Mouse (Mus musculus) G1E-ER4 (cell line): ENCODE results near the gene Efhd2. TPM values are rescaled to one million over a fixed set of nuclear protein-coding genes. Genes with fewer than 3 reads are reported as not detected.

Experiments
- GATA1 ChIP-seq: IDR thresholded peaks from one replicate; pipeline ENCODE4 v1.8.0; 2012; ENCODE audit warnings: low read length, inconsistent platforms
- polyA plus RNA-seq: library from polyadenylated mRNA; stranded (reverse); fragments of >175 nt; gene quantifications from 2 replicates; pipeline ENCODE4 v1.2.3, GENCODE M21; 2012

The Efhd2 gene
- polyA plus RNA-seq, 1 experiment = 72.2 TPM

DNA sequence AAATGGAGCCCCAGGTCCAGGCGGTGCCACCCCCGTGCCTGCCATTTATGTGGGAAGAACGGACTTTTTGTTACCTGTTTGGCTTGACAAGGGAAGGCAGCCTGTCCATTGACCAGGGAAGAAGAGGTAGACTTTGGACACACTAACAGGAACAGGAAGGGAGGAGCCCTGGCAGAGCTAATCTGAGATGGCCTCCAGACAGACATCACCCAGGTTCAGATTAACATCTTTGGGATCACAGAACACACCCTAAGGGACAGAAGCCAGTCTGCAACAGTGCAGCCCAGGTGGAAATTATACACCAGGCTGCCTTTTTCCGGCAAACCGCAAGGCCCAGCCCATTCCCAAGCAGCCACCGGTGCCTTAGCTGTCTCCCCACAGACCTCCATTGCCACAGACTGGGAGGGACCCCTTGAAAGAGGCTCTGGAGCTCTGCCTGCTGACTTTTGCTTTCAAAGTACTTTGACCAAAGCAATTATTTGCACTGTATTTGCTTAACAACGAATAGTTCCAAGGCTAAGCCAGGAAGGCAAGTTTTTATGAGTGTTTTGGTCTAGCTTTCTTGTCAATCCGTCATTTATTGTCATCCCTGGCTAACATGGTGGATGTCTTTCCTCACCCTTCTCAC is 18.6 kb upstream of the Efhd2 start:
- TF ChIP-seq GATA1 = no peak

DNA sequence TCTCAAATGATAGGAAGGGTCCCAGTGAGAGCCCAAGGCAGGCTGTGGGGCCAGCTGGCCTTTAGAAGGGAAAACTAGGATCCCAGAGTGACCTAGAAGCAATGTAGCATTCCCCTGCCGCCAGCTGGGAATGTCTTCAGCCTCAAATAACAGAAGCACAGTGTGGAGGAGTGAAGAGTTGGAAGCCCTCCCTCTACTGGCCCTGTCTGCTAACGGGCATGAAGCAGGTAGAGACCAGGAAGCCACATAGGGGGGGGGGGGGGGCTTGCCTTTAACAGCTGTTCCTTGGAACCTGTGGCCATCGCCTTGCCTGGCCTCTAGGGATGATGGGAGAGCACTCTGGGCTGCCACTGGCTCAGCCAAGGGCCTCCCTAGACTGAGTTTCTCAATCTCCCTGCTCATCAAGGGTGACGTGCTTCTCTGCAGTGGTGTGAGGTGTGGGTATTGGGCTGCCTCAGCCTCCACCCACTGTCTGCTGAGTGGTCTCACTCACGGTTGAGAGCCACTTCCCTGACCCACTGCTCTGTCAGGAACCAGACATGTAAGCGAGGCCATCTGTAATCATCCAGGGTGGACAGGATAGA is 11.8 kb upstream of the Efhd2 start:
- no peak for TF ChIP-seq GATA1

DNA sequence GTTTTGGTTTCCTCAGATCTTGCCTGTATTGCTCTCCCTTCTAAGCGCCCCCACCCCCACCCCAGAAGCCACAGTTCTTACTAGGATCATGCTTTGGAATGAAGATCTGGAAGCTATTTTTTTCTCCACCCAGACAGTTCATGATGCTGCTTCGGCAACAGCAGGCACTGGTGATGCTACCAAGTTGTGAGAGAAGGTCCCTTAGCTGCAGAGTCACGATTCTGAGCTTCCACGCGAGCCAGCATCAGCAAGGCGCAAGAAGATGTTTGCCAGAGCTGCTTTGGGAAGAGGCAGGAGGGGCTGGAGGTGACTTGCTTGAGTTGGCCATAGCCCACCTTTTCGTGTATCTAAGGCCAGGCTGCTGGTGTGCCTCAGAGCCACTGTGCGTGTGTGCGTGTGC is 10.7 kb upstream of the Efhd2 start:
- TF ChIP-seq GATA1 = no peak

DNA sequence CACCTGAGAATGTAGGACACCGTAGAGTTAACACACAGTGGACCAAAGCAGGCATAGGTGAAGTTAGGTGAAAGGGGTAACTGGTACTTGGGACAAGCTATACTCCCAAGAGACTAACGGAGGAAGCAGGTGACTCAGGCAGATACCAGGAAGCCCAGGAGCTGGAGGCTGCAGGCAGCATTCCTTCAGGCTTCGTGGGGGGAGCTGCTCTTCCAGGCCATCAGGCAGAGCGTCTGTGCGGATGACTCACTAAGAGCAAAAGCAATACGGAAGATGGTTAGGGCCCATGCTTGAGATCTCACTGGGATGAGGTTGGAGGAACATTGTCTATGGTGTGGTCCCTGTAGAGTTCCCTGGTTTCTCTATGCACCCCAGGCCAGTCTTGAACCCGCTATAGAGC is 8.1 kb upstream of the Efhd2 start:
- TF ChIP-seq GATA1 = no peak

DNA sequence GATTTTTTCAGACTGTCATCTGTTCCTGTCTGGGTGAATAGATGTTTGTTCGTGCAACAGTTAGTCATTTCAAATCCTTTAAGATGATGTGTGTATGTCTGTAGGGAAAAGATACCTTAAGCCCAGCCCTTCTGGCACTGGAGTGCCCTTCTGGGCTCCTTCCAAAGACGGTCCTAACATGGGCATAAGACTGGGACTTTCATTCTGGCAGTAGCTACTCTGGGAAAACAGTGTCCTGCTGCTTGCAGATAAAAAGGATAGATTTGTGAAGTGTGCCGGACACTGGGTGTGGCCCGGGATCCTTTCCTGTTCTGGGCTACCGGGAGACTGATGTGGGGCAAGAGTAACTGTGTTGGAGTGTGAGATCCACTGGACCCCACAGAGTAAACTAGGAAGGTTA is 7.2 kb upstream of the Efhd2 start:
- TF ChIP-seq GATA1 = no peak

DNA sequence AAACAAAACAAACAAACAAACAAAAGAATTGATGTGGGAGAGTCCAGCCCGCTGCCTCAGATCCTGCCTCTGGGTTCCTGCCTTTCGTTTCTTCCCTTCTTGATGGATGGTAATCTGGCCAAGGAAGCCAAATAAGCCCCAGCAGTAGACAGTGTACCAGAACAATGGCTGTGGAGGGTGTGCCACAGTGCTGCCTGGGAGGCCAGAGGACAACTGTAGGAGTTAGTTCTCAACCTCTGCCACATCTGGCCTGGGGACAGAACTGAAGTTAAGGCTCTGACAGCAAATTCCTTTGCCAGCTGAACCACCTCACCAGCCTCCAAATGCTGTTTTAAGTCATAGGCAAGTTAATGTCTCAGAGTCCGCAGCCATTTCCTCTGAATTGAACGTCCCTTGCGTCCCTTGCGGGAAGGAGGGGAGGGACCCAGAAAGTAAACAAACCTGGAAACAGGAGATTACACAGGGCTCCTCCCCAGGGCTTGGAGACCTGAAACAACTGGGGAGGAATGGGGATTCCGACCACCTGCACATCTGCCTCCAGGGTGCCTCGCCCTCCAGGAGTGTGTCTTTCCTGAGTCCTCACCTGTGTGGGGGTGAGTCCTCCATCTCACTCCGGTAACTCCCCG is 6.7 kb upstream of the Efhd2 start:
- no peak for TF ChIP-seq GATA1

DNA sequence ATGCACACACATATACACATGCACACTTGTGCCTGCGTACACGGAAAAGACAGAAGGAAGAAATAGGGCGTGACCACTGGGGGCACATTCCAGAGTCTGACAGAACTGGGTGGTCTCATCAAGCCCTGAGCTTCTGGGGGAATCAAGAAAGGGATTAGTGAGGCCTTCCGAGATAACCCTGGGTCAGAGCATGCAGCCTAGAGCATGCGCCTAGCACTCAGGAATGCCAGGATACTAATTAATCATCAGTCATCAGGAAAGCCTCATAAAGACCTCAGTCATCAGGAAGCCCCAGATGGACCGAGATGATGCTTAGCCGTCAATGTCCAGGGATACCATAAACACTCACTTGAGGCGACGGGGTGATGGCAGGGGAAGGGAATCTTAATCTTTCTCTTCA is 5.2 kb upstream of the Efhd2 start:
- no peak for TF ChIP-seq GATA1

DNA sequence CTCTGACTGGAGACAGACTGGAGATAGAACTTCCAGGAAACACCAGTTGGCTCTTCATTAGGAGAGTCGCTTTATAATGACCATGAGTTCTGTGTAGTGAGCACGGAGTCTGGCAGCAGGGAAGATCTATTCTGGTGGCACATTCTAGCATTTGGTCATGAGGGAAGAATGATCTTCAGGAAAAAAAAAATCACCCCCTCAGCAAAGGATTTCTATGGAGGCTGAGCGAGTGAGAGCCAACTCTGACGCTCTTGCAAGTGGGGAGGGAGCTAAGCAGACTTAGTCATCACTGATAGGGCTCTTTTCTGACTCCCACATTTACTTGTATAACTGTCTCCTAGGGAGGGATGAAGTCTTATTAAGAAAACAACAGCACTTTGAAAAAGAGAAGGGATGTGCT is 4.4 kb upstream of the Efhd2 start:
- no peak for TF ChIP-seq GATA1

DNA sequence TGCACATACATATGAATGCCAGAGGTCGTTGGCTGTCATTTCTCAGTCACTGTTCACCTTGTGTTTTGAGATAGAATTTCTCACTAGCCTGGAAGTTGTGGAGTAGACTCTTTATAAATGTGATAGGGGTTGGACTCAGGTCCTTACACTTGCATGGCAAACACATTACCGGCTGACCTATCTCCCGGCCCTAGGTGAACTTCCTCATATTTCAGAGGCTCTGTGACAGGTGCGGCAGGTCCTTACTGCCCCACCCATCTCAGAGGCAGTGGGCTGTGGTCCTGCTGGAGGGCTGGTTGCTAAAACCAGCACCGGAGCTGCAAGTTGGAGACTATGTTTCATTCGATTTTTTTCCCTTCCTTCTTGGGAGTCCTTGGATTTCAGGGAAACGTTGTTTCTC is 3.9 kb upstream of the Efhd2 start:
- TF ChIP-seq GATA1 = no peak

DNA sequence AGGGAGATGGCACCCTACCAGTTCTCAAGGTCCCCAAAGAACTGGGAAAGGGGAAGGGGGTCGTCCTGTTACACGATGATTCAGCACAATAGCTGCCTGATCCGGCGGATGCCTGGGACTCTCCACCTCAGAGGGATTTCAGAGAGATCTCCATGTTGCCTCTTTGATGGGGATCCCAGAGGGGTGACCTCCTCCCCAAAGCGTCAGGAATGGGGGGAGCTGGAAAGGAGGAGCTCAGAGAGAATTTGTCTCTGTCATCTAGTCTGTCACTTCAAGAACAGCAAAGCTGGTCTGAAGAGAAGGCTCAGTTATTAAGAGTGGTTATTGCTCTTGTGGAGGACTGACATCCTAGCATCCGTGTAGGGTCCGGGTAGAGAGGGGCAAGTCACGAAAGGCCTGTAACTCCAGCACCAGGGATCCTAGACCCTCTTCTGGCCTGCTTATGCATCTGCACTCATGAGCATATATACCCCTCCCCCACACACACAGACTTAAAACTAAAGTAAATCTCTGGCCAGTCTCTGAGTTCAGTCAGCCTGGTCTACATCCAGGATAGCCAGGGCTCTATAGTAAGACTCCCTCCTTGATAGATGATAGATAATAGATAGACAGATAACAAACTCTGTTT is 875 bp upstream of the Efhd2 start:
- TF ChIP-seq GATA1 = no peak

DNA sequence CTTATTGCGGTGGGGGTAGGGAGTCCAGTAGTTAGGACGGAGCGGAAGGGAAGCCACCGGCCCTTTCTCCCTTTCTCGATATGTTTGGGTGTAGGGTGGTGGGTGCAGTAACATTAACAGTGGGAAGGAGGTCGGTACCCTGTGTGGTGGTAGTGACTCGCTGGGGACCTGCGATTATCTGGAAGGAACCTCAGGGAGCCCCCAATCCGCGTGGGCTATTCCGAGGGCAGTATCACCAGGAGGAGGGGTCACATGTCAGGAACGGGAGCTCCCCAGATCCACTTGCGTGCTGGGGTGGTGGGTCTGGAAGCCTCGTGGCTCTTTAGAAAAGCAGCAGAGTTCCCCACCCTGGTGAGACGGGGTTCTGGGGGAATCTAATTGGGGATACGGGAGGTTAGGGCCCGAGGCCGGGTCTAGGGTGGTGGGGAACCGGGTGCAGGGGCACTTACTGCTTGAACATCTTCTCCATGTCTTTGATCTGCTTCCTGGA is 564 bp downstream of the Efhd2 start:
- no peak for TF ChIP-seq GATA1

DNA sequence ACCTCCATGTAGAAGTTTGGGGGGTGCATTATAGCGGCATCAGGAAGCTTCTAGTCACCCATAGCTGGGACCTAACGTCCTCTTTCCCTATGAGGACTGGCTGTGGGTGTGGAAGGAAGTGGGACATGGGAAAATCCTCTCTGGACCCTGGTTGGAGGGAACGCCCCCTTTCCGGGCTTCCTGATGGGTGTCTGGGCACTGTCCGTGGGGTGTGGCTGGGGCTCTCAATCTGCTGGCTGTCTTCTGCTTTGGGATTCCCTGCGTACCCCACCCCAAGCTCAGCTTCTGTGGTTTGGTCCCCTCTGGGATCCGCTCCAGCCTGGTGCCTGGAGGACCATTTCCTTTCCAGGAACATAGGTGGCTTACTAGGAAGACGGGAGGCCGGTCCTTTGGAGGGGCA is 1.7 kb downstream of the Efhd2 start:
- no peak for TF ChIP-seq GATA1

DNA sequence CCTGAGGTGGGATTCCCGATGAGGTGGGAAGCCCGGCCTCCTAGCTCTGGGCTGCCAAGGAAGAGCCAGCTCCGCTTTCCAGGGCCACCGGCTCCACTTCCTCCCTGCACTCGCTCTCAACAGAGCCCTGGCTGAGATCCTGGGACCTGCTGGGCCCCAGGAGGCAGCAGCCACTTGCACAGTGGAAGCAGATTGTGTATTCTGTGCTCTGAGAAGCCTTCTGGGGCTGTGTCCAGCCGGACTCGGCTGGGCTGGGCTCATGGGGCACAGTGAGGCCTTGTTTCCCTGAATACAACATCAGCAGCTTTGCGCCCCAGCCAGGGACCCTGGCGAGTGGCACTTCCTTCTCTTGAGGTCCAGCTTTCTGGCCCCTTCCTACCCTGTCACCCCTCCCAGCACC is 2.8 kb downstream of the Efhd2 start:
- TF ChIP-seq GATA1 = no peak

DNA sequence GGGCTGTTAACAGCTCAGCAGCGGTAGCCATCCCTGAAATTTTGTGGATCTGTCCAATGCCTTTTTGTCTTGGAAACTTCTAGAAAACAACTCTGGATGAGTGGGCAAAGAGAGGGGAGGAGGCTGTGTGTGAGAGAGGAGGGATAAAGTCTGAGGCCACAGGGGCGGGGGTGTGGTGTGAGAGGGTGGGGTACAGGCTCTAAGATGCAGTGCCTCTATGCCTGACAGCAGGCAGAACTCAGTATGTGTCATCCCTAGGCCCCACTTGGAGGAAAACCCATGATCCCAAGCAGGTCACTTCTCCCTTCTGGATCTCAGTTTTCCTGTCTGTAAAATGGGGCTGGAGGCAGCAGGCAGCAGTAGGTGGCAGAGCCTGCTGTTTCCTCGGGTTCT is 3.4 kb downstream of the Efhd2 start:
- no peak for TF ChIP-seq GATA1

DNA sequence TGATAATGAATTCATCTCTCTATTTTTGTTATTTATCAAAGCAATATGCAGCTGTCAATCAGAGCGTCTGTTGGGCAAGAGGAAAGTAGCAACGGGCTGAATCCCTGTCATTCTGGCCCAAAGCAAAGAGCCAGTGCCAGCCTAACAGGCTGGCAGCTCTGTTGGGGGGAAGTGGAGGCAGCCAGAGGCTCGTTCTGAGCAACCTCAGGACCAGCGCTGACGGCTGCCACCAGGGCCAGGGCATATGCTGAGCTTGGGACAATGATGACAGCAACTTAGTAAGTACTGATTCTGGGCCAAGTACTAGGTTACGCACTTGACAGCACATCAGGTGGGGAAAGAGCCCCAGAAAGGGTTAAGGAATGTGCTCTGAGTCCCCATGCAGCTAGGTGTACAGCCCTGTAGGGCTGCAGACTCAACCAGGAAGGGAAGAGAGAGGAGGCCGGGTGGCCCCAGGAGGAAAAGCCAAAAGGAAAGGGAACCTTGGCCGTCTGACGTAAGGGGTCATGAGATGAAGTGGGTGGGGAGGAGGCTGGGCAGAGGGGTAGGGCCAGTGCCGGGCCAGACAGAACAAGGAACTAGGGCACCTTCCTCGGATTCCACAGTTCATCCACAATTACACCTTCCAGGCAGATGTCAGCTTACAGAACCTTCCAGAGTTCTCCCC is 3.9 kb downstream of the Efhd2 start:
- no peak for TF ChIP-seq GATA1
